Mouse (Mus musculus) spleen, adult 2 months (tissue): ENCODE data around the gene Adprh.

ENCODE experiments used
- CTCF ChIP-seq: fragments of 200-500 bp; IDR thresholded peaks from 2 replicates; pipeline ENCODE4 v1.5.1; 2011; ENCODE audit warnings: mild to moderate bottlenecking, inconsistent platforms; ENCODE audit not compliant: insufficient read depth, insufficient read length, insufficient replicate concordance; ENCODE audit errors: extremely low read depth
- POLR2A ChIP-seq: fragments of 200-500 bp; IDR thresholded peaks from 2 replicates; pipeline ENCODE4 v1.6.1; 2011; ENCODE audit warnings: low read depth, low read length, inconsistent platforms

DNA sequence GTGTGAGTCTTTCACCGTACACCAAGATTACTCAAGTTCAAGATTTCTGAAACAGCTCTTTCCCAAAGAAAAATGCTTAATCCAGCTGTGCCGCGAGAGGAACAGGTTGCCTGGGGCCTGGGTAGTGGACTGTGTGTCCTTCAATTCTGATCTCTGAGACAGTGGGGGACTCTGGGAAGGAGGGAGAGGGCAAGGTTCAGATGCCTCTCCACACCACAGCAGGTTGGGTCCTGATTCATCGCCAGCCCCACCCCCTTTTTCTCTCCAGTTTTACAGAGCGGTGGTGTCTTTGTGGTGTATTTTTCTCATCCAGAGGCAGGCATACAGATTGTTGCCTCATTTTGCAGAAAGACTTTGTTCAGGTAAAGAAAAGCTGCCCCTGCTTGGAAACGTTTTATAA is 54.2 kb downstream of the Adprh start:
- TF ChIP-seq POLR2A (no peak), CTCF (no peak)
